Mouse (Mus musculus): ENCODE results near the gene Riox1. TPM values are rescaled to one million over a fixed set of nuclear protein-coding genes. Genes with fewer than 3 reads are reported as not detected.

Riox1 gene
- total and polyA plus RNA-seq, 2 experiments from 2014 or later: 13.1 to 22.3 TPM

GRCm38 (mm10) chr12:83965235-83965634 lies 14.8 kb downstream of the Riox1 start:
- Histone ChIP-seq H3K4me3 (ENCODE audit: low read depth, low read length) (no peak overlapping the region), H3K4me1 (ENCODE audit: insufficient read depth) (no peaks in the 10 kb centered on the region), H3K4me2 (ENCODE audit: low read depth) (no peak overlapping the region), H3K36me3 (ENCODE audit: insufficient read depth) (no peaks in the 10 kb centered on the region), H3K27ac (ENCODE audit: low read depth, low read length) (no peak overlapping the region), H3K9me3 (ENCODE audit: low read length) (no peaks in the 10 kb centered on the region), H3K27me3 (ENCODE audit: insufficient read depth, low read length) (no peaks in the 10 kb centered on the region), H3K9ac (no peak overlapping the region)
- DNase-seq (no peak), ATAC-seq (no peak)
- WGBS: 86% methylated on average over 6 of the region's 7 CpGs
- no peak for TF ChIP-seq CTCF (IDR thresholded peaks at IDR 0.05; ENCODE audit: low read depth)

GRCm38 (mm10) chr12:83972117-83972516 lies 21.7 kb downstream of the Riox1 start:
- Histone ChIP-seq H3K9ac (no peak overlapping the region), H3K4me3 (ENCODE audit: low read depth, low read length) (no peak overlapping the region), H3K9me3 (ENCODE audit: low read length) (no peaks in the 10 kb centered on the region), H3K27ac (ENCODE audit: low read depth, low read length) (no peak overlapping the region), H3K36me3 (ENCODE audit: insufficient read depth) (no peaks in the 10 kb centered on the region), H3K27me3 (ENCODE audit: insufficient read depth, low read length) (no peaks in the 10 kb centered on the region), H3K4me2 (ENCODE audit: low read depth) (no peak overlapping the region), H3K4me1 (ENCODE audit: insufficient read depth) (no peaks in the 10 kb centered on the region)
- peak; percentile 37 for DNase-seq
- 79% methylated on average over 2 of the region's 2 CpGs for WGBS
- TF ChIP-seq CTCF (IDR thresholded peaks at IDR 0.05; ENCODE audit: low read depth): peak; percentile 66
- ATAC-seq: no peak

GRCm38 (mm10) chr12:83978862-83979261 lies 28.5 kb downstream of the Riox1 start:
- no peak for TF ChIP-seq CTCF (IDR thresholded peaks at IDR 0.05; ENCODE audit: low read depth)
- 89% methylated on average over 6 of the region's 6 CpGs for WGBS
- no peak for ATAC-seq
- no peak overlapping the region for H3K4me2 ChIP-seq (ENCODE audit: low read depth)
- no peaks in the 10 kb centered on the region for H3K9me3 ChIP-seq (ENCODE audit: low read length)
- no peak overlapping the region for H3K4me3 ChIP-seq (ENCODE audit: low read depth, low read length)
- no peak overlapping the region for H3K9ac ChIP-seq
- DNase-seq: no peak
- H3K4me1 ChIP-seq (ENCODE audit: insufficient read depth): no peaks in the 10 kb centered on the region
- no peaks in the 10 kb centered on the region for H3K36me3 ChIP-seq (ENCODE audit: insufficient read depth)
- no peak overlapping the region for H3K27ac ChIP-seq (ENCODE audit: low read depth, low read length)
- H3K27me3 ChIP-seq (ENCODE audit: insufficient read depth, low read length): no peaks in the 10 kb centered on the region

GRCm38 (mm10) chr12:83981615-83982014 lies 31.2 kb downstream of the Riox1 start:
- DNase-seq (no peak), ATAC-seq (no peak)
- no peaks in the 10 kb centered on the region for H3K4me1 ChIP-seq (ENCODE audit: insufficient read depth)
- H3K9ac ChIP-seq: no peak overlapping the region
- H3K4me2 ChIP-seq (ENCODE audit: low read depth): no peak overlapping the region
- WGBS: 92% methylated on average over 4 of the region's 4 CpGs
- H3K27ac ChIP-seq (ENCODE audit: low read depth, low read length): no peak overlapping the region
- H3K27me3 ChIP-seq (ENCODE audit: insufficient read depth, low read length): no peaks in the 10 kb centered on the region
- H3K9me3 ChIP-seq (ENCODE audit: low read length): no peaks in the 10 kb centered on the region
- no peaks in the 10 kb centered on the region for H3K36me3 ChIP-seq (ENCODE audit: insufficient read depth)
- TF ChIP-seq CTCF (IDR thresholded peaks at IDR 0.05; ENCODE audit: low read depth): no peak
- H3K4me3 ChIP-seq (ENCODE audit: low read depth, low read length): no peak overlapping the region

- TF ChIP-seq CTCF (IDR thresholded peaks at IDR 0.05; ENCODE audit: low read depth): no peak
- no peak within 1 kb of the TSS for H3K27ac ChIP-seq (ENCODE audit: low read depth, low read length)
- no peaks in the 10 kb centered on the region for H3K27me3 ChIP-seq (ENCODE audit: insufficient read depth, low read length)
- no peak within 1 kb of the TSS for H3K4me2 ChIP-seq (ENCODE audit: low read depth)
- no peak within 1 kb of the TSS for H3K9ac ChIP-seq
- H3K9me3 ChIP-seq (ENCODE audit: low read length): no peaks in the 10 kb centered on the region
- DNase-seq (no peak), ATAC-seq (no peak)
- H3K4me1 ChIP-seq (ENCODE audit: insufficient read depth): 0 out of 2 replicates have a peak, but pooled peaks cover 3% of the 10 kb centered on the region
- no peak within 1 kb of the TSS for H3K4me3 ChIP-seq (ENCODE audit: low read depth, low read length)
- no peaks in the 10 kb centered on the region for H3K36me3 ChIP-seq (ENCODE audit: insufficient read depth)
- WGBS: 61% methylated on average over 4 of the region's 4 CpGs
Observed at GRCm38 (mm10) chr12:83984752-83985151, 34.3 kb downstream of the Riox1 start, which contains the start of gene Heatr4. Heatr4 (minus strand) TSS chr12:83984852.

GRCm38 (mm10) chr12:83987242-83987582 lies 36.8 kb downstream of the Riox1 start:
- Histone ChIP-seq H3K4me2 (ENCODE audit: low read depth) (peak overlapping the region; percentile 57), H3K27ac (ENCODE audit: low read depth, low read length) (peak overlapping the region; percentile 92), H3K4me1 (ENCODE audit: insufficient read depth) (0 out of 2 replicates have a peak, but pooled peaks cover 3% of the 10 kb centered on the region), H3K4me3 (ENCODE audit: low read depth, low read length) (peak overlapping the region; percentile 53), H3K9ac (peak overlapping the region; percentile 81), H3K9me3 (ENCODE audit: low read length) (no peaks in the 10 kb centered on the region), H3K27me3 (ENCODE audit: insufficient read depth, low read length) (no peaks in the 10 kb centered on the region), H3K36me3 (ENCODE audit: insufficient read depth) (0 out of 2 replicates have a peak, but pooled peaks cover 4% of the 10 kb centered on the region)
- TF ChIP-seq CTCF (IDR thresholded peaks at IDR 0.05; ENCODE audit: low read depth): no peak
- DNase-seq: no peak
- WGBS: 23% methylated on average over 8 of the region's 8 CpGs
- no peak for ATAC-seq

GRCm38 (mm10) chr12:83987583-83988441 lies 37.4 kb downstream of the Riox1 start, which contains the start of gene Acot2:
Acot2 (plus strand) TSS chr12:83987861.
- Histone ChIP-seq H3K36me3 (ENCODE audit: insufficient read depth) (0 out of 2 replicates have a peak, but pooled peaks cover 4% of the 10 kb centered on the region), H3K4me2 (ENCODE audit: low read depth) (peak within 1 kb of the TSS; percentile 57), H3K27ac (ENCODE audit: low read depth, low read length) (peak within 1 kb of the TSS; percentile 92), H3K27me3 (ENCODE audit: insufficient read depth, low read length) (no peaks in the 10 kb centered on the region), H3K4me1 (ENCODE audit: insufficient read depth) (0 out of 2 replicates have a peak, but pooled peaks cover 3% of the 10 kb centered on the region), H3K9me3 (ENCODE audit: low read length) (no peaks in the 10 kb centered on the region), H3K9ac (peak within 1 kb of the TSS; percentile 81), H3K4me3 (ENCODE audit: low read depth, low read length) (peak within 1 kb of the TSS; percentile 53)
- TF ChIP-seq CTCF (IDR thresholded peaks at IDR 0.05; ENCODE audit: low read depth): peak; percentile 85
- peak; percentile 98 for ATAC-seq
- DNase-seq: peak; percentile 90
- 2% methylated on average over 75 of the region's 80 CpGs for WGBS
